Mouse (Mus musculus) left cerebral cortex, adult 2 months (tissue): ENCODE measurements around the gene Dlec1. TPM values are rescaled to one million over a fixed set of nuclear protein-coding genes. Genes with fewer than 3 reads are reported as not detected.

Experiments
- DNase-seq, 2 experiments: peaks; one replicate each; pipeline ENCODE4 v3.0.0; 2021 to 2022; ENCODE audit warnings: low spot score in 2 of 2, mixed read lengths in 1 of 2; ENCODE audit errors: extremely low spot score in 1 of 2
- H3K27ac ChIP-seq: fragments of 200-600 bp; 2 replicates; pipeline ENCODE4 v1.8.1; 2022
- H3K4me3 ChIP-seq: fragments of 200-600 bp; 2 replicates; pipeline ENCODE4 v1.8.1; 2022
- CTCF ChIP-seq: fragments of 200-600 bp; IDR thresholded peaks from 2 replicates; pipeline ENCODE4 v1.8.1; 2022; ENCODE audit warnings: antibody characterized with exemption, mild to moderate bottlenecking, moderate library complexity
- intact Hi-C: fragments of 180-260 bp; cut with DNase I; formaldehyde crosslinking; loops from one replicate; pipeline ENCODE4 v1.15.1; 2025
- total RNA-seq, 2 experiments: library from RNA; stranded (reverse); gene quantifications; 2 replicates each; pipeline ENCODE4 v1.2.3; 2021

Gene Dlec1
- total RNA-seq, 2 experiments from 2014 or later = 2.8 to 3.8 TPM

DNA sequence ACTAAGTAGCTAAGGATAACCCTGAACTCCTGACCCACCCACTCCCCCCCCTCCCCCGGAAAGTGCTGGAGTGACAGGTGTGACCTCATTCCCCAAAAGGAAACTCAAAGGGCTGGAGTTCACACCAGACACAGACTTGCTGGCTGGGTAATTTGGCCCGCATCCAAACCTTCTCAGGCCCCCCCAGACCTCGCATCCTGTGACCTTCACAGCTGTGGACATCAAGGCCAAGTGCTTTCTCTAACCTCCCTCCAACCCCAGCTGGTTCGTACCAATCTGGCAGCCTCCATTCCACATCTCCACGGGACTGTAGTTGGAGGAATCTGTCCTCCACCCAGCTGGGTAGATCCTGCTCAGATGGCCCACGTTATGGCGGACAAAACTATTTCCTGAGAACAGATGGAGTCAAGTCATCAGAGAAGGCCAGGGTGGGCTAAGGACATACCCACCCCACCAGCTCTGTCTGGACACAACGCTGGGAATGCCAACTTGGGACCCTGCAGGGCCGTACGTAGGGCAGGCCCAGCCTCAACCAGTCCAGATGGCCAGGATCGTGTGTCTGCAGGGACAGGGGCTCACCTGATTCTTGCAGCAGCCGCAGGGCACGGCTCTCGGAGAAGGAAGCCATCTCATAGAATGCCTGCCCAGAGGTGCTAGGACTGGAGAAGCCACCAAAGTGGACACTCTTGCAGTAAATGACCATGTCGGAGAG is 28.9 kb upstream of the Dlec1 start:
- TF ChIP-seq CTCF = no peak
- no peak for DNase-seq
- H3K4me3 ChIP-seq = no peak overlapping the region
- intact Hi-C loops = no loop called here
- no peak overlapping the region for H3K27ac ChIP-seq

GRCm38 (mm10) chr9:119075685-119076084 is 26.6 kb upstream of the Dlec1 start:
- DNase-seq = no peak
- Histone ChIP-seq H3K27ac (no peak overlapping the region), H3K4me3 (no peak overlapping the region)
- no peak for TF ChIP-seq CTCF
- intact Hi-C loops = no loop called here

- DNase-seq = no peak
- intact Hi-C loops = no loop called here
- no peak for TF ChIP-seq CTCF
- no peak overlapping the region for H3K27ac ChIP-seq
- H3K4me3 ChIP-seq = no peak overlapping the region
Measured at GRCm38 (mm10) chr9:119080040-119080675, 22.1 kb upstream of the Dlec1 start.

DNA sequence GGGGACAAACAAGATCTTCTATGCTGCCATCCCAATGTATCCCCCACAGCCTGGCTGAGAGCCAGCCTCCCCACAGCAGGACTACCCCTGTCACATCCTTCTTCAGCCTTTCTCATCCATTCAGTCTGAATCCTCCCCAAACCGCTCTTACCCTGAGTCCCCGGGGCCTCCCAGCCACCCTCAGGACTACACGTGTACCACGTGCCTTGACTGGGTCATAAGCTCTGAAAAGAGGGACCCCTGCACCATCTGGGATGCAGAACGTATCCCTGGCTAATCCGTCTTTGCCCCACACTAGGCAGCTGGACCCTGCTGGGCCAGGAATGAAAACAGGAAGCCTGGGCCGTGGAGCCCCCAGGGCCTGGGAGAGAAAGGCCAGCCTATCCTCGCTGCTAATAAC is 20.2 kb upstream of the Dlec1 start:
- H3K4me3 ChIP-seq = no peak overlapping the region
- no peak for DNase-seq
- H3K27ac ChIP-seq = no peak overlapping the region
- intact Hi-C loops = no loop called here
- no peak for TF ChIP-seq CTCF

DNA sequence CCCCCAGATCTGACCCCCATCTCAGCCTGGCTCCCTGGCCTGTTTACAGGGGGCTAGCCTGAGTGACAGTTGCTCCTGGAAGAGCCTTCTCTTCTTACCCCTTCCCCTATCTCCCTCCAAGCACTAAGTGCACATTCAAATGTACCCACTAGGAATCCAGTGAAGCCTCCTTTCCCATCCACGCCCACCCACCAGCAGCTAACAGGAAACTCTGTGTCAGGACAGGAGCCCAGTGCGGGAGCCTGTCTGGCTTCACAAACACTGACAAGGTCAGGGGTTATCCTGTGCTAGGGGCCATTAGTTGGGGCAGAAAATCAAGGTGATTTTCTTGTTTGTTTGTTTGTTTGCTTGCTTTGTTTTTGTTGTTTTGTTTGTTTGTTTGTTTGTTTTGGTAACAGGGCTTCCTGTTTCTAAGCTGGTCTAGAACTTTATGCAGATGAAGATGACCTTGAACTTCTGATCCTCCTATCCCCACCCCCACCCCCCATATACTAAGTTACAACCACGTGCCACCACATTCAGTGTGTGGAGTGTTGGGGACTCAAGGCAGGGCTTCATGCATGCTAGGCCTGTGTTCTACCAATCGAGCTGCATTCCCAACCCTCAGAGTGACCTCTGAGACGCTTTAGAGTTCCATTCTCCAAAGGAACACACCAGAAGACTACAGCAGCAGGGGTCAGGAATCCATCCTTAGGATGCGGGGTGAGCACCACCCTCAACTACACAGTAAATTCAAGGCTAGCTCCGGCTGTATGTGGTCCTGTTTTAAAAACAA is 19.4 kb upstream of the Dlec1 start:
- intact Hi-C loops = no loop called here
- DNase-seq = no peak
- TF ChIP-seq CTCF = no peak
- Histone ChIP-seq H3K4me3 (no peak overlapping the region), H3K27ac (no peak overlapping the region)

DNA sequence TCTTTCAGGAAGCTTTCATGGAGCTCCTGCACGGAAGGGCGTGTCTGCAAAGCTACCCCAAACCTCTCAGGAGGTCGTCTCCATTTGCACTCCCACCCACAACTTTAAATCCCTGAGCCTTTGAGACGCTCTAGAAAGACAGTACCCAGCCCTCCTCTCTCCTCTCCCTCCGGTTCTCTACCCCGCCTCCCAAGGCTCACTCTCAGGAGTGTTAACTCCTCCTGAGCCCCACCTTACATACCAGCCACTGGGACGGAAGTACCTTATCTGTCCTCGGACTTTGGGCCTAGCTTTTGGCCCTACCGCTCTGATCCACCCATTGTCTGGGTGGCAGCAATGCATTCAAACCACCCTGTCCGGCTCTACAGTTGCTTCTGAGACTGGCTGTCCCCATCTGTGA is 18.3 kb upstream of the Dlec1 start:
- intact Hi-C loops = no loop called here
- H3K27ac ChIP-seq = no peak overlapping the region
- no peak for DNase-seq
- H3K4me3 ChIP-seq = no peak overlapping the region
- no peak for TF ChIP-seq CTCF

DNA sequence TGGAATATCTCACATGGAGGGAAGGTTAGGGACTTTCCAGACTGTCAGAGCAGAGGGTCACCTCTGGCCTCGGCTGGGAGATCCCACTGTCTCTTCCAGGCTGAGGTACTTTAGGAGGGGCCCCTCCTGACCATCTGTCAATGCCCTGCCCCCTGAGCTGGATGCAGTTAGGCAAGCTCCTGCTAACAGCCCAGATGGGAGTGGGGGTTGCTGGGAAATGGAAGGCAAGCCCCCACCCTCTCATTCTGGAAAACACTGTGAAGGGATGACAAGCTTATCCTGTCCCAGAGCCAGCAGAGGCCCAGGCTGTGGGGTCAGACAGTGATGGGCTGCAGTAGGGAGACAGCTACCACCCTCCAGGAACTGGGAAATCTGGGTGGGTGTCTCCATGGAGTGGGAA is 15.8 kb upstream of the Dlec1 start:
- intact Hi-C loops = no loop called here
- TF ChIP-seq CTCF = no peak
- Histone ChIP-seq H3K27ac (no peak overlapping the region), H3K4me3 (no peak overlapping the region)
- no peak for DNase-seq

DNA sequence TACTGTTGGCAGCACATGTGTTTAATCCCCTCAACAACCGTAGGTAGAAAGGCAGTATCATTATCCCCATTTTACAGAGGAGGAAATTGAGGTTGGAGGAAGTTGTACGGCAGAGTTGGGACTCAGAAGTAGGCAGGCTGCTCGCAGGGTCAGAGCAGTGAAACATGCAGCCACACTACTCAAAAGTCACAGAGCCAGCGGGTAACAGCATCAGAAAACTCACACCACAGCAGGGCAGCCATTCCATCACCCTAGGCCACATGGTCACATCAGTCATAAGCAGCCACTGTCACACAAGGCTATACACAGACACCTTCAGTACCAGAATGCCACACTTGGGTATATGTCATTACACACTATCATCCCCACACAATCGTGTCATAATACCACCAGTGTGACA is 15.0 kb upstream of the Dlec1 start:
- TF ChIP-seq CTCF = no peak
- intact Hi-C loops = no loop called here
- no peak for DNase-seq
- Histone ChIP-seq H3K4me3 (no peak overlapping the region), H3K27ac (no peak overlapping the region)

- Histone ChIP-seq H3K27ac (0 out of 2 replicates have a peak overlapping the region, but pooled peaks have one; percentile 53), H3K4me3 (peak overlapping the region; percentile 39)
- DNase-seq = peak; percentile 67 to 71
- TF ChIP-seq CTCF = no peak
- intact Hi-C loops = no loop called here
Measured at GRCm38 (mm10) chr9:119088148-119088801, 14.0 kb upstream of the Dlec1 start.

GRCm38 (mm10) chr9:119089437-119089836 is 12.8 kb upstream of the Dlec1 start:
- Histone ChIP-seq H3K27ac (no peak overlapping the region), H3K4me3 (no peak overlapping the region)
- TF ChIP-seq CTCF = no peak
- intact Hi-C loops = no loop called here
- no peak for DNase-seq

DNA sequence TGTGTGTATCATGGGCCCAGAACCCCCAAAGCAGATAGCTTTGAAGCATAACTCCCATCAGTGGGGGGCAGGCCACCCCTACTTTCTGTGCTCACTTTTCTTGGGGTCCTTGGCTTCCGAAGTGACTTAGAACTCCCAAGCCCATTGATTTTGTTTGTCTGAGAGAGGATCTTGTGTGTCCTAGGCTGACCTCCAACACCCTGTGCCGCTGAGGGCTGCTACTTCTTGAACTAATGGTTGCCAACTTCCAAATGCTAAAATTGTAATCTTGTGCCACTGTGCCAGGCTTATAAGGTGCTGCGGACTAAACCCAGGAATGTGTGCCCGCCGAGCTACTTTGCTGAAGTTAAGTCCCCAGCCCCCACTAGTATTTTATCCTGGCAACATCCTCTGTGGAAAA is 11.8 kb upstream of the Dlec1 start:
- Histone ChIP-seq H3K4me3 (no peak overlapping the region), H3K27ac (no peak overlapping the region)
- no peak for TF ChIP-seq CTCF
- intact Hi-C loops = no loop called here
- DNase-seq = no peak
